Mouse (Mus musculus): Measurements from ENCODE around the gene Plin3. TPM values are rescaled to one million over a fixed set of nuclear protein-coding genes. Genes with fewer than 3 reads are reported as not detected.

The Plin3 gene
- total RNA-seq, 1 experiment, result 53.9 TPM

DNA sequence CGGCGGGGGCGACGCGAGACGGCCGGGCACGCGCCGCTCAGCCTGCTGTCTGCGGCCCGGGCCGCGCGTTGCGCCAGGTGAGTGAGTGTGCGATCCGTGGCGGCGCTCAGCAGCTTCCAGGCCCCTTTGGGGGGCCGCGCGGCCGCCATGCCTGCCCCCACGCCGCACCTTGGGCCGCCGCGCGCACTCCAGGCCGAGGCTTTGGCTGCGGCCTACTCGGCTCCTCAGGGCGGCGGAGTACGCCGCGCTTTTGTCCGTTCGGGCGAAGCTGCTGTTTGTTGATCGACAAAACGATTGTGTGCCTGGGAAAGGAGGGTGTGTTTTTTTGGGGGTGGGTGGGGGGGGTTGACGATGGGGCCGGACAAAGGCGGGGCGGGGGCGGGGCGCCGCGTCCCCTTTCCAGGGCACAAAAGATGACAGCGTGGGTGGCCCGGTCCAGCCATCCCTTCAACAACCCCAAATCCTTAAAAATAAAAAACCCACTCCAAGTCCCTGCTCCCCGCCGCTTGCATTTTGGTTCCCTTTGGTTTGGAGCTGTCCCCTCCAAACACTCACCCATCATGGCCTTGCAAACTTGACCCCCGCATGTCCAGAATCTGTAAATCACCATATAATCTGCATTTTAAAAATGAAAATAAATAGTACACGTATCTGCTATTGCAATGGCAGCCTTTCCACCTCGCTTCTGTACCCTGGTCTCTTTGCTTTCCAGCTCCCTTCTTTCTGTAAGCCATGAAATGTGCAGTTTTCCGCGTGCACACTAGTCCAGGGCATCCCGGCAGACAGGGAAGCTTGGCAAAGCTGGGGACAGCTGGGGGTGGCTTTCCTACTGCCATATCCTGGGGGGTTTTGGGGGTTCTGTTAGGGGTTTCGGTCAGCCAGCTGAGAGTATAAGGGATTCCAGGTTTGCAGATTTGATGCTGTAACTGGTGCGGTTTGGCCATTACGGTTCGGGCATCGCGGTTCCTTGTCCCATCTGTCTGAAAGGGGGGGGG, 33.8 kb upstream of the Plin3 start:
- DNase-seq (ENCODE audit: low read depth, low spot score), result no peak
- TF ChIP-seq MAFK (IDR thresholded peaks at IDR 0.05; ENCODE audit: insufficient read depth, low read depth, low read length), result no peak
- TF ChIP-seq HCFC1 (IDR thresholded peaks at IDR 0.05; ENCODE audit: borderline replicate concordance, insufficient read depth, low read length), result no peak
- TF ChIP-seq CHD2 (IDR thresholded peaks at IDR 0.05; ENCODE audit: low read depth, low read length), result no peak
- no peak for TF ChIP-seq ZC3H11A (IDR thresholded peaks at IDR 0.05; ENCODE audit: borderline replicate concordance, low read depth, low read length)
- no peak for TF ChIP-seq ZNF384 (IDR thresholded peaks at IDR 0.05; ENCODE audit: low read depth, low read length)
- peak overlapping the region; percentile 62; the same call in 1 of the 2 replicates for H3K27ac ChIP-seq (ENCODE audit: insufficient read depth, low read depth, low read length, poor library complexity, severe bottlenecking)
- peaks cover 17% of the 10 kb centered on the region for H3K36me3 ChIP-seq (ENCODE audit: control insufficient read depth, insufficient read depth, low read length, poor library complexity, severe bottlenecking)
- peaks cover 1 to 10% of the 10 kb centered on the region in 2 experiments; a peak in 2 of 4 replicates for H3K4me1 ChIP-seq (ENCODE audit: control insufficient read depth in 2 of 2, insufficient read depth in 2 of 2, low read length in 2 of 2, poor library complexity in 1 of 2)
- peak overlapping the region; percentile 94 for H3K9ac ChIP-seq (ENCODE audit: insufficient read depth, low read depth, low read length, poor library complexity, severe bottlenecking)
- H3K9me3 ChIP-seq (ENCODE audit: control insufficient read depth, insufficient read depth, low read depth, low read length), result no peaks in the 10 kb centered on the region
- peak overlapping the region; percentile 68 to 94 for H3K4me3 ChIP-seq (ENCODE audit: insufficient read depth in 1 of 2, low read depth in 1 of 2, low read length in 2 of 2, poor library complexity in 1 of 2, severe bottlenecking in 1 of 2)
- in situ Hi-C loops (cut with MboI; ENCODE audit: low sequenced_read_pairs in 2 of 2, unreplicated experiment in 2 of 2), result no loop called here

DNA sequence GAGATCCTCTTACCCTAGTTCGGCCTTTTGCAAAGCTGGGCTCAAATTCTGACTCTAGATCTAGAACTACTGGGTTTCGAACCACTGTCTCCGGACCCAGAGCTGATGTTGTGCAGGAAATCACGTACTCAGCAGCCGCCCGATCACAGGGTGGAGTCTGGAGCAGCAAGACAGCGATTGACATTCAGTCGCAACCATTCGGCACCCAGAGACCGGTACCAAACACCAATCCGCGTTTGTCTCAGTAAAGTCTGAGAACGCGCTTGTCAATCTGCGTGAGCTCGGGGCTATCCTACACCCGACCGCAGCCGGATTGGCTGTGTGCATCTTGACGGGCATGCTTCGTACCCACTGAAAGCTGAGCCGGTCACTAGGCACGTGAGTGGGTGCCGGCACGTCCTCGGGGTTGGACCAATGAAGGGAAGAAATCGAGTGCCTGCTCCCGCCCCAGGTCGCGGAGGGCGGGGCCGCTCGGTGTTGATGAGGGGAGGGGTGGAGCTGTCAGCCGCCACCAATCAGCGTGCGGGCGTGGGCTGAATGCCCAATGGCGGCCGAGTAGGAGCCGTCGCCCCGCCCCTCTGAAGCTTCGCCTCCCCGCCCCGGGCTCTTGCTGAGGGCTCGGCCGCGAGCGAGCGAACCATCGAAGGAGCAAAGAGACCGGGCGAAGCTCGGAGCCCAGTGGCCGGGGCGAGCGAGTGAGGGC, 32.9 kb upstream of the Plin3 start, which contains the start of gene Kdm4b:
Gene Kdm4b (plus strand): TSS at position 613 of the 703 bp plus-strand sequence.
- peak within 1 kb of the TSS; percentile 62 for H3K27ac ChIP-seq (ENCODE audit: insufficient read depth, low read depth, low read length, poor library complexity, severe bottlenecking)
- H3K36me3 ChIP-seq (ENCODE audit: control insufficient read depth, insufficient read depth, low read length, poor library complexity, severe bottlenecking), result peaks cover 22% of the 10 kb centered on the region
- peak within 1 kb of the TSS; percentile 94 for H3K9ac ChIP-seq (ENCODE audit: insufficient read depth, low read depth, low read length, poor library complexity, severe bottlenecking)
- peaks cover 1 to 10% of the 10 kb centered on the region in 2 experiments; a peak in 2 of 4 replicates for H3K4me1 ChIP-seq (ENCODE audit: control insufficient read depth in 2 of 2, insufficient read depth in 2 of 2, low read length in 2 of 2, poor library complexity in 1 of 2)
- in situ Hi-C loops (cut with MboI; ENCODE audit: low sequenced_read_pairs in 2 of 2, unreplicated experiment in 2 of 2), result no loop called here
- TF ChIP-seq CHD2 (IDR thresholded peaks at IDR 0.05; ENCODE audit: low read depth, low read length) (peak; percentile 91), ZNF384 (IDR thresholded peaks at IDR 0.05; ENCODE audit: low read depth, low read length) (no peak), MAFK (IDR thresholded peaks at IDR 0.05; ENCODE audit: insufficient read depth, low read depth, low read length) (no peak)
- peak within 1 kb of the TSS; percentile 68 to 94 for H3K4me3 ChIP-seq (ENCODE audit: insufficient read depth in 1 of 2, low read depth in 1 of 2, low read length in 2 of 2, poor library complexity in 1 of 2, severe bottlenecking in 1 of 2)
- no peaks in the 10 kb centered on the region for H3K9me3 ChIP-seq (ENCODE audit: control insufficient read depth, insufficient read depth, low read depth, low read length)
- DNase-seq (ENCODE audit: low read depth, low spot score), result peak; percentile 98

DNA sequence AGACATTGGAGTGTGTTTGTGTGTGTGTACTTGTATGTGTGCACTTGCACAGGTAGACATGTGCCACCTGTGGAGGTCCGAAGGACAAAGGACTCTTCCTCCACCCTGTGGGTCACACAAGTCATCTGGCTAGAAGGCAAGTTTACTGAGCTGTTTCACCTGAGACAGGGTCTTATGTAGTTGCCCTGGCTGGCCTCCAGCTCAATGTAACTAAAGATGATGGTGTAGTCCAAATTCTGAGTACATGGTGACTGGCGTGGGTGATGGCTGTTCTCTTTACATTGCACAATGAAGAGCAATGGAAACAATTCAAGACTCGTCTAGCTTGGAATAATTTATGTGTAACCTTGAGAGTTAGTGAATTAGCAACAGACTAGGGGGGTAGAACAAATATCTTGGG, 31.7 kb upstream of the Plin3 start:
- Histone ChIP-seq H3K4me3 (ENCODE audit: insufficient read depth in 1 of 2, low read depth in 1 of 2, low read length in 2 of 2, poor library complexity in 1 of 2, severe bottlenecking in 1 of 2) (no peak overlapping the region), H3K27ac (ENCODE audit: insufficient read depth, low read depth, low read length, poor library complexity, severe bottlenecking) (no peak overlapping the region), H3K9ac (ENCODE audit: insufficient read depth, low read depth, low read length, poor library complexity, severe bottlenecking) (no peak overlapping the region), H3K9me3 (ENCODE audit: control insufficient read depth, insufficient read depth, low read depth, low read length) (no peaks in the 10 kb centered on the region), H3K36me3 (ENCODE audit: control insufficient read depth, insufficient read depth, low read length, poor library complexity, severe bottlenecking) (peaks cover 34% of the 10 kb centered on the region), H3K4me1 (ENCODE audit: control insufficient read depth in 2 of 2, insufficient read depth in 2 of 2, low read length in 2 of 2, poor library complexity in 1 of 2) (peaks cover 1 to 10% of the 10 kb centered on the region in 2 experiments; a peak in 2 of 4 replicates)
- TF ChIP-seq ZNF384 (IDR thresholded peaks at IDR 0.05; ENCODE audit: low read depth, low read length) (no peak), CHD2 (IDR thresholded peaks at IDR 0.05; ENCODE audit: low read depth, low read length) (no peak), MAFK (IDR thresholded peaks at IDR 0.05; ENCODE audit: insufficient read depth, low read depth, low read length) (no peak), ZC3H11A (IDR thresholded peaks at IDR 0.05; ENCODE audit: borderline replicate concordance, low read depth, low read length) (no peak), HCFC1 (IDR thresholded peaks at IDR 0.05; ENCODE audit: borderline replicate concordance, insufficient read depth, low read length) (no peak)
- no peak for DNase-seq (ENCODE audit: low read depth, low spot score)
- in situ Hi-C loops (cut with MboI; ENCODE audit: low sequenced_read_pairs in 2 of 2, unreplicated experiment in 2 of 2), result no loop called here

- in situ Hi-C loops (cut with MboI; ENCODE audit: low sequenced_read_pairs in 2 of 2, unreplicated experiment in 2 of 2), result no loop called here
- TF ChIP-seq CHD2 (IDR thresholded peaks at IDR 0.05; ENCODE audit: low read depth, low read length) (no peak), ZNF384 (IDR thresholded peaks at IDR 0.05; ENCODE audit: low read depth, low read length) (no peak), HCFC1 (IDR thresholded peaks at IDR 0.05; ENCODE audit: borderline replicate concordance, insufficient read depth, low read length) (no peak), MAFK (IDR thresholded peaks at IDR 0.05; ENCODE audit: insufficient read depth, low read depth, low read length) (no peak), ZC3H11A (IDR thresholded peaks at IDR 0.05; ENCODE audit: borderline replicate concordance, low read depth, low read length) (no peak)
Observed at GRCm38 (mm10) chr17:56309191-56309945, 16.7 kb upstream of the Plin3 start.

More at GRCm38 (mm10) chr17:56309191-56309945, 16.7 kb upstream of the Plin3 start:
- H3K4me3 ChIP-seq (ENCODE audit: insufficient read depth in 1 of 2, low read depth in 1 of 2, low read length in 2 of 2, poor library complexity in 1 of 2, severe bottlenecking in 1 of 2), result no peak overlapping the region
- peaks cover 94% of the 10 kb centered on the region for H3K36me3 ChIP-seq (ENCODE audit: control insufficient read depth, insufficient read depth, low read length, poor library complexity, severe bottlenecking)
- DNase-seq (ENCODE audit: low read depth, low spot score), result no peak
- no peak overlapping the region for H3K27ac ChIP-seq (ENCODE audit: insufficient read depth, low read depth, low read length, poor library complexity, severe bottlenecking)
- no peak overlapping the region for H3K9ac ChIP-seq (ENCODE audit: insufficient read depth, low read depth, low read length, poor library complexity, severe bottlenecking)
- H3K9me3 ChIP-seq (ENCODE audit: control insufficient read depth, insufficient read depth, low read depth, low read length), result no peaks in the 10 kb centered on the region
- peaks cover 2 to 17% of the 10 kb centered on the region in 2 experiments; a peak in 3 of 4 replicates for H3K4me1 ChIP-seq (ENCODE audit: control insufficient read depth in 2 of 2, insufficient read depth in 2 of 2, low read length in 2 of 2, poor library complexity in 1 of 2)
